Mouse (Mus musculus): ENCODE measurements around the gene Nsrp1.
A peak's percentile ranks its signal among the peaks of the same experiment; 100 is the strongest.

Gene Nsrp1

DNA sequence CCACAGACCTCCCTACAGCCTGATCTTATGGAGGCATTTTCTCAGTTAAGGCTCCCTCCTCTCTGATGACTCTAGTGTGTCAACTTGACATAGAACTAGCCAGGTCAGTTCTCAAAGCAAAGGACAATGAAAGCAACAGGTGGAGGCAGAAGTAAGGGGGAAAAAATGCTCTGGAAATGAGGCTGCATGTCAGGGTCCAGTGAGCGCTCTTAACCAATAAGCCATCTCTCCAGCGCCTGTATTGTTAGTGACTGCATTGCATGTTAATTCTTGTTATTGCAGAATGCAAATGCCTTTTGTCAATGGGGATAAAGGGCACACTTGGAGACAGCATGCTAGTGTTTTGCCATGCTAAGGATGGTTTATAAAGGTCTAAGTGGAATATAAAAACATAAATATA is 35.4 kb downstream of the Nsrp1 start:
- no peak for DNase-seq (ENCODE audit: low spot score)

DNA sequence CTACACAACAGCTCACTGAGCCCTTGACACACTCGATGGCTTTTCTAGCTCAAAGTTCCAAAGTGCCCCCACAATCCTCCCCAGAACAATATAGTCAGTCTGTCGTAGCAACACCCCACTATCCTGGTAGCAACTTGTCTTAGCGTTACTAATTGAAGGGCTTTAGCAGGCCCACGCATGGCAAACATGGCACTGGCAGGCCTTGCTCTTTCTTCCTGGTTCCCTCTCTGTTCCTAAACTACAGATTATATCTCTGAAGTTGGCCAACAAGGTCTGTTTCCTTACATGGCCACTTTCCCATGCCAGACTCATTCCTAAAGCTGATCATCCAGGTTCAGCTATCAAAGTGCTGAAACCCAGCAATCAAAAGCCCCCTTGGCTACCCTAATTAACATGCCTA is 36.3 kb downstream of the Nsrp1 start:
- no peak for DNase-seq (ENCODE audit: low spot score)

DNA sequence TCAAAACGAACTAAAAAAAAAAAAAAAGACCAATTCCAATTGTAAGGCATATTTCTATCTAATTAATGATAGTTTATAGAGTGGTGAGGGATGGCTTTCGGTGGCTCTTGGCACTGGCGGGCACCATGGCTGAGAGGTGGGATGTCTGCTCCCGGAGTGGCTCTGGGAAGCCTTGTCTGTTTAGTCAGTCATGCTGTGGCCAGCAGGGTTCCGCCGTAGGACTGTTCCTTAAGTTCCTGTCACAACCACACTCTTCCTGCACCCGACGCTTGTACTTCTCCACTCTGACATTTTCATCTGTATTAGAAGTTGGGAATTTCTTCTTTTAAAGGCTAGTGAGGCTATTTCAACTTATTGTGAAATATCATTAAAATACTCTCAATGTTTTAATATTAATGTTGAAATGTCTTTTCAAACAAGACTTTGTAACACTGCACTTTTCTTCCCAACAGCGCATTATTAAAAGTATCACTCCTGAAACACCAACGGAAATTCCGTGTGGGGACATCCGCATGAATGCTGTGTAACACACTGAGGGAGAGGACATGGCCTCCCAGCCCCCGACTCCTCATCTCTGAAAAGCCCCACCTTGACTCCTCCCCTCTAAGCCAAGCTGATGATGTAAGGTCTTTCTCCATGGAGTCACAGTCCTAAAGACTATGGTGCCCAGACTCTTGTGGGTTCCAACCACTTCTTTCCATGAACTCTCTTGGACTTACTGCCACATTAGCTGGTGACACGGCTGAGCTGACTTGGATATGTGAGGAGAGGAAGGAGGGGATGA is 46.9 kb downstream of the Nsrp1 start:
- DNase-seq (ENCODE audit: low spot score): no peak

DNA sequence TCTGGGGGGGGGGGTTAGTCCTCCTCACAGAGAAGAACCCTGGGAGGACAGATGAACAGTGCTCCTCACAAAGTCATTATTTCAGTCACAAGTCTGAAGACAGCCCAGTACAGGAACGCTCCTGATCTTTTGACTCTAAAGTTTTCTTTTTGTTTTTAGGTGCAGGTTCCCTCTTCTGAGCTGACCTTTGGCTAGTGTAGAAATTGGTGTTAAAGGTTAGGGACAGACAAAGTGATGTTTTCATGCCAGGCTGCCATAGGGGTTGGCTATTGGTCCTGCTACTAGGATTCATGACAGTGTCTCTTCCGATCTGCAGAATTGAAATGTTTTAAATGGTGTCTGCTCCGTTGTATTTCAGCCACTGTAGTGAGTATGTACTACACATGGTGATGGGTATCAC is 50.1 kb downstream of the Nsrp1 start:
- no peak for DNase-seq (ENCODE audit: low spot score)

DNA sequence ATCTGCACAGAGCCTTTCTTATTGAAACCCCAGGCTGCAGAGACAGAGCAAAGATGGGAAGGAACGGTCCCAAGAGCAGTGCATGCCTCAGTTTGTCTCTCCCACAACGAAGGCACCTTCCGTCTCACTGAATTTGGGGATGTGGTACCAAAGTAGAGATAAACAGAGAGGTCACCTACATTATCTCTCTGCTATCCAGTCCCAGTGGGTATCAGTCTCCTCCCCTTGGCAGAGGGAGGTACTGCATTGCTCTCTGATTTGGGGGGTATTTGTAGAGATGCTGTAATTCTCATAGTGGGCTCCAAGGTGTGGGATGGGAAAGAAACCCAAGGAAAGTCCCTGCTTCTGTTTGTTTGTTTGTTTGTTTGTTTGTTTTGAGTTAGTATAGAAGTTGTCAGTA is 51.7 kb downstream of the Nsrp1 start:
- no peak for DNase-seq (ENCODE audit: low spot score)

DNA sequence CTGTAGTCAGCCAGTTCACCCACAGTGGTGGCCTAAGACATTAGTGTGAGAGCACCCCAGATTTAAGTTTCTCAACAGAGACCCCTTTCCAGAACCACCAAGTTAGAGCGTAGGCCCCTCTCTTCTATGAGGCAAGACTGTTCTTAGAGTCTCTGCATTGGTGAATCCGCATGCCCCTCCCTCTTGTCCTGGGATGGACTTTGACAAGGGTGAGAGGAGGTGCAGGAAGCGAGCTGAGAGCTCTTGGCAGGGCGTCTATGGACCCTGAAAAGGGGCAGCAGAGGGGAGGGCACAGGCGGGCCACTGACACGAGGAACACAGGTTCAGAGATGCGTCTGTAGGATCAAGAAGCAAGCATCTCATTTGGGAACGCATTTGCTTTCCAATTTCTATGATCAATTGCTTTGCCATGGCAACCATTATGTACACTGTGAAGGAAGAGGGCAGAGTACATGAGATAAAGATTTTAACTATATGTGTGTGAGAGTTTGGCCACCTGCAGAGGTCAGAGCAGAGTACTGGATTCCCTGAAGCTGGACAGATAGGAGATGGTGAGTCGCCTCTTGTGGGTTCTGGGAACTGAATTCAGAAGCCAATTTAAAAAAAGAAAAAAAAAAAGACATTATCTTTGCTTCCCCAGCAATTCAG is 56.4 kb downstream of the Nsrp1 start:
- no peak for DNase-seq (ENCODE audit: low spot score)

DNA sequence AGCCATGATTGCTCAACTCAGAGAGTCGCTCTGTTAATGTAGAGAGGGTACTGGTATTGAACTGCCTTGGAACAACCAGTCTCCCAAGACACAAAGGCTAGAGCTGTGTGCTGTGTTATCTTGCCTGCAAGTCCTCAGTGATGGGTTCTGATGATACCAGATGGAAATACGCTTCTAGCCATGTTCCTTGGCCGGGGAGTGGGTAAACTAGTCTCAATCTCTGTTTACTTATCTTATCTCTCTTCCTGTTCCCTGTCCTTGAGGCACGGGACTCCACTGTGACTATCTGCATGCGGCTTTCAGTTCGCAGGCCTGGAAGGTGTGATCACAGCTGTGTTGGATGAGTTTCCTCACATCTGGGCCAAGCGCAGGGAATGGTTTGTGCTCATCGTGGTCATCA is 58.7 kb downstream of the Nsrp1 start:
- DNase-seq (ENCODE audit: low spot score): no peak

DNA sequence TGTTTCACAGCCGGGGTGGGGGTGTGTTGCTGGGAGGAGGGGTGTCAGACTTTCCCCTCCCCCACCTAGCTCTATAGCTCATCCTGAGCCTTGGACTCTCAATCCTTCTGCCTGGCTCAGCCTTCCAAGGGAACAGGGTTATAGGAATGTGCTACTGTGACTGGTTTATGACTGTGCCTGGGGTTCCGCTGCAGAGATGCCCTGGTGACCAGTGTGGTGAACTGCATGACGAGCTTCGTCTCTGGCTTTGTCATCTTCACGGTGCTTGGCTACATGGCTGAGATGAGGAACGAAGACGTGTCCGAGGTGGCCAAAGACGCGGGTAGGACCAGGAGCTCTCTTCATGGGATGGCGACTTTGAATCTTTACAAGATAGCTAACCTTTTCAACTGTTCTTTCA is 60.2 kb downstream of the Nsrp1 start:
- DNase-seq (ENCODE audit: low spot score): no peak

DNA sequence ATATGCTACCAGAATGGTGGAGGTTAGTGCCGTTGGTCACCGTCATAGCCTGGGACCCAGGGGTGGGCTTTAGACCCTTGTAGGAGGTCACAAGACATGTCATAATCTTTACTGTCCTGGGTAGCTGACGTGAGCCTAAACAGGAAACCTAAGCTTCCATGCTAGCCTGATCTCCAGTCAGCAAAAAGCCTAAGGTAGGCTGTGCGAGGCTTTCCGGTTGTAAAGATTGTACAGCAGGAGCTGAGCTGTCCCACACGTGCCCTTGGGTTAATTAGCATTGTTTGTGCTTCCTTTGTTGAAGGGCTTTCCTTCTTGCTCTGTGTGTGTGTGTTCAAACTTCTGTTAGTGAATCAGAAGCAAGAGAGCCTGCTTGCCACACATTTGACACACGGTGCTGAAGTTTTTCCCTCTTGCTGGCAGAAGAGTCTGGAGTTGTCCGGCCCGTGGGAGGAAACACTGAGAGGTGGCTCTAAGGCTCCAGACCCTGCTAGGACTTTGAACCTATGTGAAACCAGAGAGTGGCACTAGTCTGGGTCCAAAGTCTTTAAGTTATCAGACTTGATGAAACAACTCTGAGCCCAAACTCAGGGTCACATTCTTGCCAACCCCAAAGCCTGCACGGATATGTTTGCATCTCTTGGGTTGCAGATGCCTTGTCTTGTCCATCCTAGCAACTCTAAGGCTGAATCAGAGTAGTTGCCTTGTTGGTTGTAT is 67.3 kb downstream of the Nsrp1 start:
- DNase-seq (ENCODE audit: low spot score): no peak

DNA sequence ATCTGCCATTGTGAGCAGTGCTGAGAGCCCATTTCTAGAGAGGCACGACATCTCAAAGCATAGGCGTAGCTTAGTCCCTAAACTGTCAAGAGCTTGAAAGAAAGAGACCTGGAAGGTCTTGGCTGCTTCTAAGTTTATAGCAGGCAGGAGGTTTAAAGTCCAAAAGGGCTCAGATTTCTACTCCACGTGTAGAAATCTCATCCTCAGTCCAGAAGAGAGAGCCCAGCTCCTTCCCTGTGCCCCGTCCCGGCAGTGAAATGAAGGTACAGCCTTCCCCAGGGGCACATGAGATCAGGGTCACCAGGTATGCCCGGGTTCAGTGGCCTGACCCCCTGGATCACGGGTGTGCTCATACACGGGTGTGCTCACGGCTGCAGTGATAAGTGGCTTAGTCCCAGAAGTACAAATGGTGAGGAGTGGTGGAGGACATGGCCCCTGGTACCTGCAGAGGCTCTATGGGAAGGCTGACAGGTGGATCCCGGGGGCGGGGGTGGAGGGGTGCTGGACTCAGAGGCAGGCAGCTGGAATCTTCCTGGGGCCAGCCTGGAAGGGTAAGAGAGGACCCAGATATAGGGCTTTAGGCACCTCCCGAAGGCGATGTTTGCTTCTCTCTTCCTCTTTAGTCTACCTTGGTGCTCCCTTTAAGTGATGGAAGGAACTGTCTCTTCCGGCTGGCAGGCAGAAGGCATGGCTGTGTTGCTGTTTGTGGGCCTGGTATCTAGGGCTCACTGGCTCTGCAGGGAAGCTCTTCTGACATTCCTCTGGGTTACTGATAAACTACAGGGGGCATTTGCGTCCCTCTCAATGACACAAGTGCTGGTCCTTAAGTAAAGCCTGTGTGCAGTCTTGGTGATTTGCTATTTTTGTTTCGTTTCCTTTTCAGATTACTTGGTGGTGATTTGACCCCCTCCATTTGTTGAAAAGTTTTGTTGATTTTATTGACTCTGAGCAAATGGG is 68.9 kb downstream of the Nsrp1 start:
- DNase-seq (ENCODE audit: low spot score): no peak

DNA sequence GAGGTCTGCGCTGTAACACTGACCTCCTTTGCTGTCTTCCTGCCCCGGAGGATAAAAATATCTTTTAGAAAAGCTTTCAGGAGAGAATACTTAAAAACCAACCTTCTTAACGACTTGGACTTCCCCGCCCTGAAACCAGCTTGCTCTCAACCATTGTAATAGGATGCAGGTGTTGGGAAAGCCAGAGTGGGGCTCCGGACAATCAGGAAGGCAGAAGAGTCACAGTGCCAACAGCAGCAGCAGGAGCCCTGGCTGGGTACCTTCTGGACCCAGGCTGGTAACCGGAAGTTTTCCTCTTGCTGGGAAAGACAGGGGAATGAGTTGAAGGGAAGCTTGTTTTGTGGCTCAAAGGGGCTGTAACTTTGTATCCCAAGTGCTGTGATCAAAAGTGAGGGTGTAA is 71.6 kb downstream of the Nsrp1 start:
- DNase-seq (ENCODE audit: low spot score): no peak

DNA sequence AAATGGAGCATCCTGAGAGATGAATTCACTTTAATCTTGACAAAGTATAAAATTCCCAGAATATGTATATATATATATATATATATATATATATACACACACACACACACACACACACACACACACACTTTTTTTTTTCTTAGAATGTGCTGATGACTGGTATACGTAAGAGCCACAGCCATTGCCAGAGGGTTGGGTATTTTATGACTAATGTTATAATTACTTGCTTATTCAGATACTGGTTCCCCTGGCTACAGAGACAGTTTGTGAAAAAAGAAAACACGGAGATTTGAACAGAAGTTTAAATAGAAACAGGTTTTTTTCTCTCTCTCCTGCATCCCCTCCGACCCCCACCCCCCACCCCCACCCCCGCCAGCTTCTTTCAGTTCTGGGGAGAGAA is 72.4 kb downstream of the Nsrp1 start:
- DNase-seq (ENCODE audit: low spot score): no peak

DNA sequence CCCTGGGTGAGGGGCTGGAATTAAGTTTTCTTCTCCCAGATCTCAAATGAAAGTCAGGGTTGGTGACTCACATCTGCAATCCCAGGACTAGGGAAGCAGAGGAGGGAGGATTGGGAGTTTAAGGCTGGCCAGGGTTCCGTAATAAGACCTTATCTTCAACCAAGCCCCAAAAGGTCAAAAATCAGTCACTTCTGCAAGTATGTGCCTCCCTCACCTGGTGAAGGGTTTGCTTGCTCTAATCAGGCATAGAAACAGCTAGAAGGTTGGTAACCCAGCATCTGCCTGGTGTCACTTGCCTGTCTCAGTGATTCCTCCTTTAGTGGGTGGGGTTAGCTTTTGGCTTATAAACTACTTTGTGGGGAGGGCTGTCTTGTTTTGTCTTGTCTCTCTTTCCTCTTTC is 75.9 kb downstream of the Nsrp1 start:
- no peak for DNase-seq (ENCODE audit: low spot score)

DNA sequence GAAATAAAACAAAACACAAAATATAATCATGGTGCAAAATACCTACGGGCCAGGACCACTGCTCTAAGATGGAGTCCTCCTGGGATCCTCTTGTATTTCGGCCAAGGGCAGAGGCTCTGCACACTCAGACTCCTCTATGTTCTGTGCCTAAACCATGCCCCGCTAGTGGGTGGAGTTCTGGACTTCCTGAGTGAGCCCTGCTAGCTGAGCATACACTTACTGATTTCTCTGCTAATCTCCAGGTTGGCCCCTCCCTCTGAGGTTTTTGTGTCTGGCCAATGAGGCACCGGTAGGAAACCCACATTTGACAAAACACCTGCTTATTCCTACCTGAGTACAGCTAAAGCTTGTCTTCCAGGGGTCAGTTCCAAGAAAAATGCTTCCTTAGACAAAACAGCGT is 77.5 kb downstream of the Nsrp1 start:
- DNase-seq (ENCODE audit: low spot score): no peak

DNA sequence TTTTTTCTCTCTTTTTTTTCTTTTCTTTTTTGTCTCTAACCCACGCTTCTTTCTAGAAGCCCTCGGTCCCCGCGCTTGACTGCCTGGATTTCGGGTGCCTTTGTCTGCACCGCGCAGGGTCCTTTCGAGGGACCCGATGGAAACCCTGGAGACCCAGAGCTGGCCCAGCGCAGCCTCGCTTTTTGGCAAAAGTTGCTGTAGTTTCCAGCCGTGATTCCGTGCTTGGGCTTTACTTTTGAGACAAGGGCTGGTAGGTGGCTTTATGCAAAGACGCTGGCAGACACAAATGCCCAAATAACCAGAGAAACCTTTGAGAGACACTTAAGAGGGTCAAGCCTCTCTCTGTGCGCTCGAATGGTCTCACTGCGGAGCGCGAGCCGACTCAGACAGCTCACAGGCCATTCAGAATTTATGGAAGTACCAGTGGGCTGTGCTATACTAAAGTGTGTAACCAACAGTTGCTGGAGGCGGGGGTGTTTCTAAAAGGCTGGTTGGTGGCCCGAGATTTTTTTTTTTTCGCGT is 79.5 kb downstream of the Nsrp1 start:
- DNase-seq (ENCODE audit: low spot score): no peak

DNA sequence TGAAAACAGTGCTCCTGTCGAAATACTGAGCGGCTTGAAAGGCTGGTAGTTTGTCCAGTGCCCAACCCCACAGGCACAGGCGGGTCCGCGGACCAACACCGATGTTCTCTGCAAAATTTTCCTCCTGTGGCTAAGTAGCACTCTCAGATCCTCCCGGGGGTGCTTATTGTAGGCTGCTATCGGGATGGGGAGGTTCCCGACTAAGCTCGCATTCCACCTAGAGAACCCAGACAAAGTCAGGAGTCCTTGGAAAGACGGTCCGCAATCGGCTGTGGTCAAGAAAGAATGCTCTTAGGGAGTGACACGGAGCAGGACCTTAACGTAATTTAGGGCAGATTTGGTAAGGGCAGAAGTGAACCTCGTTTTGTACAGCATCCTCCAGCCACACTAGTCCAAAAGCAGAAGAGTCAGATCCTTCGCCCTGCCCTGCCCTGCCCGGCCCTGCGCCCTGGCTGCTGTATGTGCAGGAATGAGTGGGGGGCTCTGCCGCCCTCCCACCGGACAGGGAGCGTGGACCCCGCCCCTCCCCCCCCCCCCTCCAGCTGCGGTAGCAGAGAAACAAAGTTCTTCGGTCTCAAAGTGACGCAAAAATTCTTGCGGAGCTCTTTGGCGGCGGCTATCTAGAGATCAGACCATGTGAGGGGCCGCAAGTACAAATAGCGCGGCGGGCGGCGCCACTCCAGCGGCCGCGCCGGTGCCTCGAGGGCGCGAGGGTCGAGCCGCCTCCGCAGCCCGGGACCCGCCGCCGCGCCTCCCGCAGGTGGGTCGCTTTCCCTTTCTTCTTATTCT is 80.1 kb downstream of the Nsrp1 start, which contains the start of gene Slc6a4:
Gene Slc6a4 (plus strand): TSS at position 688 of the 789 bp plus-strand sequence.
- DNase-seq (ENCODE audit: low spot score): no peak

DNA sequence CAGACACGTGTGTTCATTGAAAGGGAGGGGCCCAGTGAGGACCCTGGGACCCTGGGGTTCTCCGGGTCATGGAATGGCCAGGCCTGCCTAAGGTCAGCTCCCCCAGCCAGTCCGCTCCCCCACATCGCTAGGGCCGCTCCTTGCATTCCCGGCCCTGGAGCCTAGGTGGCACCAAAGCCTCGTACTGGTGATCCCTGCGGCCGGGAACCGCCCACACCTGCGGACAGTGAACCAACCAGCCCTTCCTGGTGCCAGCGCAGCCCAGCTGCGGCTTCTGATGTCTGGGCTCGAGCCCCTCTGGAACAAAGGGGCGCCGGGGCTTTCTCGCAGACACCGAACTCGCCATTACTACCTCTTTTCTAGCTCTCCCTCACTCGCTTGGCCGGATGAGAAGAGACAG is 80.9 kb downstream of the Nsrp1 start:
- peak; percentile 58 for DNase-seq (ENCODE audit: low spot score)

DNA sequence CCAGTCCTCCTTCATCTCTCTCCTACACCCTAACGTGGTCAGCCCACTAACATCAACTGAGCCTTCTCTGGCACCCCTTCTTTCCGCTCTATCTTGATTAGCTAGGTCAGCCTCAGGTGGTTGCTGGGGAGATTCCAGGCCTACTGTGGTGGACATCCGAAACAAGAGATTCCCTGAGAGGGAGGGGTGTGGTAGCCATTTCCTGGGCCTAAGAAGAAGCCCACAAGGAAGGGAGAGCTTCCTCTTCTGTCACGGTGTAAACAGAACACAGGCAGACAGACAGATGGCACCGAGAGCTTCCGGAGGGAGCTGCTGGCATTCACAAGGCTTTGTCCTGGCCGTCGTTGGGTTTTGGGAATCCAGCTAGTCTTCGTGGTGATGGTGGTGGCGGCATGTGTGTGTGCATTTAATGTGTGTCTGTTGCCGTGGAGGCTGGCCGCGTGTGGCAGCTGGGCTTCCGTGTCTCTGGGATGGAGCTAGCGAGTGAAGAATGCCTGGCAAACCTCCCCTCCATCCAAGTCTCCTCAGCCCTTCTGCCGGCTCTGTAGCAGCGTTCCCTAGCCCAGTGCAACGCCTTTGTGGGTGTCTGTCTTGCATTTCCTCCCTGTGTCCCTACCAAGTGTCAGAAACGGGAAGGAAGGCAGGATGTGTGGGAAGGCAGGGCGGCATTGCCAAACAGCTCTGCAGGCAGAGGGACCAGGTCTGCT is 82.1 kb downstream of the Nsrp1 start:
- DNase-seq (ENCODE audit: low spot score): no peak
